Mouse (Mus musculus) heart, postnatal 0 days (tissue): ENCODE measurements around the gene Eif3b.

Source experiments
- CTCF ChIP-seq: IDR thresholded peaks from 2 replicates; pipeline ENCODE4 v1.5.1; 2016; ENCODE audit warnings: antibody characterized with exemption, control low read depth, low read depth
- EP300 ChIP-seq: IDR thresholded peaks from 2 replicates; pipeline ENCODE4 v1.6.1; 2016; ENCODE audit warnings: antibody characterized with exemption, low read depth

- TF ChIP-seq CTCF (no peak), EP300 (no peak)
Measured at GRCm38 (mm10) chr5:140418106-140418488, 1.0 kb upstream of the Eif3b start.
